Mouse (Mus musculus) thymus, adult 2 months (tissue): ENCODE data around the gene Fbxo42.

Experiments used
- CTCF ChIP-seq: fragments of 200-500 bp; IDR thresholded peaks from 2 replicates; pipeline ENCODE4 v1.5.1; 2012; ENCODE audit warnings: mild to moderate bottlenecking, control low read depth, low read length, moderate library complexity, borderline replicate concordance; ENCODE audit not compliant: control insufficient read depth, poor library complexity, insufficient read depth; ENCODE audit errors: extremely low read depth
- POLR2A ChIP-seq: fragments of 200-500 bp; IDR thresholded peaks from 2 replicates; pipeline ENCODE4 v1.6.1; 2012; ENCODE audit warnings: mild to moderate bottlenecking, low read length, control low read depth, moderate library complexity; ENCODE audit not compliant: control insufficient read depth, poor library complexity, insufficient read depth; ENCODE audit errors: extremely low read depth

DNA sequence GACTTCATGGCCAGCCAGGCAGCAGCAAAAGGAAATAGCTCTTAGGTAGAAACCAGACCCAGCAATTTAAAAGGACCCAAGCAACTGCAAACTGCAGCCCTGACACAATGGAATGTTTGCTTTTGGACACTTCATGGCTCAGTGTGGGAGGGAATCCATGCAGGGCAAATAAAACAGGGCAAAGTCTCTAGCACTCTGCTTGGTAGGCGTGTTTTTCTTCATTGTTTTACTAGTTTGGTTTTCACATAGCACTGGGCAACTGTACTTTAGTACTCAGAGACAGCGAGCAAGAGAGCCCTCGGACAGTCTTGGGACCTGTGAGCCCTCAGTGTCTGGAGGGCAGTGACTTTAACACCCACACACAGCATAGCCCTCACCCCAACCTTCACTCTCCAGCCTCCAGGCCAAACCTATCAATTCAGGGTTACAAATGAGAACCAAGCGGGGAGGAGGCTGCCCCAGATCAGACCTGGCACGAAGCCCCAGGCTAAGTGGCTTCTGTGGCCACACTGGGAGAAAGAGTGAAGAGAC, 16.1 kb upstream of the Fbxo42 start:
- no peak for TF ChIP-seq CTCF
- no peak for TF ChIP-seq POLR2A
